Mouse (Mus musculus) ES-Bruce4 (cell line): ENCODE results near the gene Tnn.

Experiments used
- CTCF ChIP-seq: IDR thresholded peaks from one replicate; pipeline ENCODE4 v1.8.1; 2011; ENCODE audit warnings: low read depth, low read length
- EP300 ChIP-seq: IDR thresholded peaks from 2 replicates; pipeline ENCODE4 v1.6.1; 2011; ENCODE audit warnings: low read depth, low read length; ENCODE audit not compliant: insufficient read depth

DNA sequence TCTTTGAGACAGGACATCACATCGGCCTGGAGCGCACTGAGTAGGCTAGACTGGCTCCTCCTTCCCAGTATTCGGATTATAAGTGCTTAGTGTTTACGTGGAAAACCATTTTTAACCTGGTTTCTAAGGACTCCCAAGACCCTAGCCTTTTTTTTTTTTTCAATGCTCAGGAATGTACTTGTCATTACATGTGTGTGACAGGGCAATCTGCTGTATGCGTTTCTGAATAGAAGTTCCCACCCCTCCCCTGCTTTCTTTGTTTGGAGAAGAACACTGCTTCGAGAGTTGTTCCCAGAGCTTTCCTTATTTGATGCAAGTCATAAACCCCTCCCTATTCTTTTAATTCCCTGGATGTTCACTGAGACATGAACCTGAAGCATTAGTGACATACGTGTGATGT, 9.0 kb downstream of the Tnn start:
- no peak for TF ChIP-seq CTCF
- no peak for TF ChIP-seq EP300
